Mouse (Mus musculus): ENCODE results near the gene Sytl2.

Sytl2 gene

GRCm38 (mm10) chr7:90301942-90302646, at the start of gene Sytl2:
Sytl2 (plus strand) TSS chr7:90302252.
- peak; percentile 14 for DNase-seq (ENCODE audit: low spot score)

DNA sequence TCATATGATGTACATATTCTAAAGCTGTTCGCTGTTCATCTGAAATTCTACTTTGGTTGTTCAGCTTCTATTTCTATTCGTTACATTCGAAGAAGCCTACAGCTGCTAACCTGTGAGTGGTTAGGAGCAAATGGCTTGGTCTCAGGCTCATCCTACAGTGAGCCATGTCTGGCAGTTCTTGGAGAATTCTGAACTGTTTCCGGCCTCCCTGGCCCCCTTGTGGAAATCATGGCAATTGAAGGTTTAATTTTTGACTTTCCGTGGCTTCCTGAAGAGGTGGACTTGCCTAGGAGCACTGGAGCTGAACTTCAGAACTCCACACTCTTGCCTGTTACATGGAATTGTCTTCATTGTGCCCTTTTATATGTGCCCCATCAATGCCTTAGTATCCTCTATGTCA, 49.1 kb upstream of the Sytl2 start:
- no peak for DNase-seq (ENCODE audit: low spot score)

DNA sequence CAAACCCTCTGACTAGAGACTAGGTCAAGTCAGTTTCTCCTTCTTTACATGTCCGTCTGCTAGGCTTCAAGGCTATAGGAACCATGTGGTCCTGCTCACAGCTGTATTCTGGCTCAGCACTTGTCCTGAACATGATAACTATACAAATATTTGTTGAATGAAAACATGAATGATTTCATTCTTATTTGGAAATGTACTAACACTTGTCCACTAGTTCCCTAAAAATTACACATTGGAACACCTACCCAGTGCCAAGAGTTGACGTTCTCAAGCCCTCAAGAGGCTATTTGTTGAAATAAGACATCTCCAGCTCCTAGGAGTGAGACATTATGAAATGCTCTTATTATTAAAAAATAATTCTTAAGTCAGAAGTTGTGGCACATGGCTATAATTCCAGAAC, 43.4 kb upstream of the Sytl2 start:
- no peak for DNase-seq (ENCODE audit: low spot score)

- DNase-seq (ENCODE audit: low spot score), result no peak
Measured at GRCm38 (mm10) chr7:90259899-90260298, 42.2 kb upstream of the Sytl2 start.

DNA sequence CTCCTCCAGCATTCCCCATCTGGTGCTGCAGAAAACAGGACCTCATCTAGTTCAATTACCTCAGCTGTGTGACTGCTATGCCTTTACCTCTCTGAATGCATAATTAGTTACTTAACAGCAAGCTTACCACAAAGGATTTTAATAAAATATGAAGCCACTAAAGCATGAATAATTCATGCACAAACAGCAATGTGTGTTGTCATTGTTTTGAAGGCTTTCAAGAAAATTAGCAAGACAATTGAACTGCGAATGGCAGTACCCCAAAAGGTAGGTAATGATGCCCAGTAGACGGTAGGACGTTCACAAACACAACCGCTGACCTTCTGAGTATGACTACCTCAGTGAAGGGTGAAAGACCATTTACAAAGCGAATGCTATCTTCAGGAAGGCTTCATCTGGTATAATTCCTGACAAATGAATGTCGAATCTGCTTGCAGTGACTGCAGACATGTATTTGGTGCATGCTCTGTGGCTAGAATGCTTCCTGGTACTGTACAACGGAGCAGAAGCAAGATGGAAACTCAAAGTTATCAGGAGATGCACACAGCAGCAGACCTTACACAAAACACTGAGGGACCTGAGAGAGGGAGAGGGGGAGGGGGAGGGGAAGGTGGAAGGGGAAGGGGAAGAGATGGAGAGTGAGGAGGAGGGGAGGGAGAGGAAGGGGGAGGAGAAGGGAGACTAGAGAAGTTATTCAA, 40.0 kb upstream of the Sytl2 start:
- no peak for DNase-seq (ENCODE audit: low spot score)

DNA sequence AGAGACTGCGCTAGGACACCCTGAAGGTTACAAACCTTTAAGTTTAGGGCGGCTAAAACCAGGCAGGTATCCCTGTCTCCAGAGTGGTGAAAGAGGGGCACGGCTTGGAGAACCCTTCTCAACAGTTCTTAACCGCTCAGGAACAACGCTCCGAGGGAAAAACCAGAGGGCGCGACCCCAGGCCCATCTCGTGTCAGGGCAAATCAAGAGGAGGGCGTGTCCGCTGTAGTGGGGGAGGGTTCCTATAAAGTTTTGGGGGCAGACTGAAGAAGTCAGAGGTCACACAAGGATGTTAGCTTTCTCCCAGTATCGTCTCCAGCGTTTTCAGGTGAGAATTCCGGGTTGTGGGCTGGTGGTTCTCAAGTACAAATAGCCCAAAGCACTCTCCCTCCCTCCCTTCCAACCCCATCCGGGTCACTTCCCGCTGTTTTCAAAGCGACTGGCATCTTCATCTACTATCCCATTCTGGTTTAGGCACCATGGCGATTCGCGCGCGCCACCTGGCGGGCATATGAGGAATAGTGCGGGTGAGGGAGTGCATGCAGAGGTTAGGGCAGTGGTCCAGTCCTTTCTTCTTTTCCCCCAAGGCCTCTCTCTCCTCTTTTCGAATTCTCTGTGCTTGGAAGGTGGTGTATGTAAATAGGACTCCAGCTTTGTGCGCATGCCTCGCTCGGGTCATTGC, 36.6 kb upstream of the Sytl2 start, which contains the start of gene Ccdc83:
Gene Ccdc83 (minus strand): TSS at position 489 of the 682 bp plus-strand sequence.
- peak; percentile 80 for DNase-seq (ENCODE audit: low spot score)

GRCm38 (mm10) chr7:90270141-90270540, 31.9 kb upstream of the Sytl2 start:
- DNase-seq (ENCODE audit: low spot score), result no peak

GRCm38 (mm10) chr7:90274561-90275100, 27.4 kb upstream of the Sytl2 start:
- DNase-seq (ENCODE audit: low spot score), result no peak

- no peak for DNase-seq (ENCODE audit: low spot score)
Measured at GRCm38 (mm10) chr7:90277246-90277645, 24.8 kb upstream of the Sytl2 start.

DNA sequence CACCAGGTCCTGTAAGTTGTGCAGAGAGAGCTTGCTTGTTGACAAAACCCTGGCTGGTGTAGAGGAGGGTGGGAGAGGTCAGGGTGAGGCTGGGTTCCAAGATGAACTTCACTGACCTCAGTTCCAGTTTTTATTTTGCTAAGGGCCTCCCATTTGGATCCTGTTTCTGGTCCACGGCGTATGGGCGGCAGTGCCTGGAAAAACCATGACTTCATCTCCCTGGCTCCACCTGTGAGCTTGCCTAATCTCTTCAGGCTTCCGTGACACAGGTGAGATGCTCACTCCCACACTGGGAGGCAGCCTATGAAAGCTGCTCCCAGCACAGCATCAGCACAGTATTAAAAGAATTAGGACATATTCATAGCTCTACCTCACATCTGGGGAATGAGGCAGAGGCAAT, 24.3 kb upstream of the Sytl2 start:
- DNase-seq (ENCODE audit: low spot score), result no peak

- no peak for DNase-seq (ENCODE audit: low spot score)
Measured at GRCm38 (mm10) chr7:90279136-90279535, 22.9 kb upstream of the Sytl2 start.

DNA sequence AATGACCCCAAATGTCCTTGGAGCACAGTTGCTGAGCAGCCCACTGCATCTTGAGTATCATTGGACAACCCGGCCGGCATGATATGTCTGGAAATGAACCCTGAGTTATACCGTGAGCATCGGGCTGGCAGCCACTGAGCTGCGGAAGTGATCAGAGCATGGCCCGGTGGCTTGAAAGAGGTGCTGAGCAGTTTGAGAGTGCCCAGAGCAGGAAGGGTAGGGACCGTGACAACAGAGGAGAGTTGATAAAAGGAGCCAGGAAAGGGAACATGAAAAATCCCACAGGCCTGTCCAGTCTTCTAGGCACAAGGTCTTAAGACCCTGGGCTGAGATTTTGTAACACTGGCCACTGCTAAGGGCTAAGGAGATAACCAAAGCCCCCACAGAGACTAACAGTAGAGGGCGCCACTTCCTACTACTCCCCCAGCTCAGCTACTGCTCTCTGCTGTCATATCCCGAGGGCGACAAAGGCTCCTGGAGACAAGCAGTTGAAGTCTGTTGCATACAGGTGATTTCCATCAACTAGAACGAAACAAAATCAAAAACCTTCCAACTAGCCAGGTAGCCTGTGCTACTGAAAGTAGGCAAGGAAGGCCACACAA, 21.7 kb upstream of the Sytl2 start:
- no peak for DNase-seq (ENCODE audit: low spot score)

DNA sequence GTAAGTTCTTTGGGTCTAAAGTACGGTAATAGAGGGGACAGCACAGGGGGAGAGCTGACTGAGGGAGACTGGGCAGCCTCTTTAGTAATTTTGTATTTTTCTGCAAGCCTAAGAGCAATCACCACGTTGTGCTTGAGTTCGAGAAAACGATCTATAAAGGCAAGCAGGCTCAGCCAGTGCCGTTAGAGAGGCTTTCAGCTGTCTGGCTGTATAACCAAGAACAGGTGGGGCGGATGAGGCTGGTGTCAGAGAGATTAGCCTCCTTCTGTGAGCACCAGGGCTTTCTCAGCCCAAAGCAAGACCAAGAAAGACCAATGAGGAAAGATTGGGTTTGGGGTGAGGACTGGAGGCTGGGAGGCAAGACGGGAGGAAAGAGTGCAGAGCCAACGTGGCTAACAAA, 21.2 kb upstream of the Sytl2 start:
- DNase-seq (ENCODE audit: low spot score), result no peak

GRCm38 (mm10) chr7:90281759-90282546, 20.1 kb upstream of the Sytl2 start:
- no peak for DNase-seq (ENCODE audit: low spot score)

DNA sequence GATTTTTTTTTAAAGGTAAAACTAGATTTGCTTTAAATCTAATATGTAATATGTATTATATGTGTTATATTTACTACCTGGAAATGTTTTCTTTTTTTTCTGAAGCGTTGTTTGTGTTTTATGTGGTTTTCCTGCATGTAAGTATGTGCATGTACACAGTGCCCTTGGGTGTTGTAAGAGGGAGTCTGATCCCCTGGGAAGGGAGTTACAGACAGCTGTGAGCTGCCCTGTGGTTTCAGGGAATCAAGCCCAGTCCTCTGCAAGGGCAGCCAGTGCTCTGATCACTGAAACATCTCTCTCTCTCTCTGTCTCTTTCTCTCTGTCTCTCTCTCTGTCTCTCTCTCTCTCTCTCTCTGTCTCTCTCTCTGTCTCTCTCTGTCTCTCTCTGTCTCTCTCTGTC, 19.3 kb upstream of the Sytl2 start:
- no peak for DNase-seq (ENCODE audit: low spot score)

GRCm38 (mm10) chr7:90284793-90285192, 17.3 kb upstream of the Sytl2 start:
- DNase-seq (ENCODE audit: low spot score), result no peak

- DNase-seq (ENCODE audit: low spot score), result no peak
Measured at GRCm38 (mm10) chr7:90291885-90292284, 10.2 kb upstream of the Sytl2 start.

- DNase-seq (ENCODE audit: low spot score), result no peak
Measured at GRCm38 (mm10) chr7:90302647-90303552, 848 bp downstream of the Sytl2 start.

GRCm38 (mm10) chr7:90306079-90306478, 4.0 kb downstream of the Sytl2 start:
- no peak for DNase-seq (ENCODE audit: low spot score)

DNA sequence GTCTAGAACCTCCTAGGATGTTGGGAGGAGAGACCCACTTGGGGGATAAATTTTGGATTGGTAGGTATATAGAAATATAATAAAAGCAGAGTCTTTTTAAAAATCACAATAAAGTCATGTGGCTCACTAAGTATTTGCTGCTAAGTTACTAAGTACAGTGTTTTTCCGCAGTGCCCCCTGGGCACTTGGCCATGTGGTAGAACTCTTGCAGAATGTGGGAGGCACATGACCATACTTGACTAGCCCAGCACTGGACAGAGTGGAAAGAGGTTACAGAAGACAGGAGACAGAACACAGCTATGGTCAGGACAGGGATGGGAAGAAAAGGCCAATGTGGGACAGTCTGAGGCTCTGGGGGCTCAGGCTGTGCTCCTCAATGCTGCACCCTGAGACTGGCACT, 4.9 kb downstream of the Sytl2 start:
- DNase-seq (ENCODE audit: low spot score), result no peak

DNA sequence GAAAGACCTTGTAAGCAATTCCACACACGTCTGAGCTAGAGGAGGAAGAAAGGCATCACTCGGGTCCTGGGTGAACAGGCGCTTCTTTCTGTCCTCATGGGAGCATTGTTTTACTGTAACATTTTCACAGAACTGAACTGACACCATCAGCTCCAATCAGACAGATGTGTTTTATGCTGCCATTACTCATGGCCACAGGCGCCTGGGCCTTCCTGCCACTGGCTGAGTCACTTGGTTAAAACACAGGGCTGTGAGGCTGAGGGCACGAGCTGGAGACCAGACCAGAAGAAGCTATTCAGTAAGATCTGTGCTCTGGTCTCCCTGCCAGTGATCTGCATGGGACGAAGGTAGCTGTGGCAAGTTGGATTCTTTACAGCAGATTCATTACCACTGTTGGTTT, 6.0 kb downstream of the Sytl2 start:
- DNase-seq (ENCODE audit: low spot score), result no peak
